Mouse (Mus musculus) lung, adult 2 months (tissue): ENCODE measurements around the gene Gm42742. TPM values are rescaled to one million over a fixed set of nuclear protein-coding genes. Genes with fewer than 3 reads are reported as not detected.

Source experiments
- DNase-seq: peaks from one replicate; pipeline ENCODE4 v3.0.0; 2022
- H3K4me1 ChIP-seq: fragments of 200-500 bp; 2 replicates; pipeline ENCODE4 v1.6.1; 2011; ENCODE audit warnings: low read length; ENCODE audit not compliant: control insufficient read depth, insufficient read depth
- H3K4me3 ChIP-seq: fragments of 200-500 bp; replicated peaks from 2 replicates; pipeline ENCODE3; 2011; ENCODE audit warnings: low read depth, mild to moderate bottlenecking, control low read depth, low read length; ENCODE audit errors: extremely low read depth
- CTCF ChIP-seq: fragments of 200-500 bp; IDR thresholded peaks from 2 replicates; pipeline ENCODE4 v1.5.1; 2011; ENCODE audit warnings: mild to moderate bottlenecking, low read length, control low read depth; ENCODE audit not compliant: insufficient read depth
- POLR2A ChIP-seq: fragments of 200-500 bp; IDR thresholded peaks from 2 replicates; pipeline ENCODE4 v1.6.1; 2011; ENCODE audit warnings: low read depth, mild to moderate bottlenecking, control low read depth, low read length, borderline replicate concordance; ENCODE audit errors: extremely low read depth
- WGBS: fragments of 180-500 bp; shearing (Covaris S2); methylation state at CpG from one replicate; pipeline ENCODE4 v1.1.7; 2018; 5-methylcytosine and 5-hydroxymethylcytosine counted together
- polyA plus RNA-seq: library from polyadenylated mRNA; depleted of rRNA; stranded (reverse); fragments of >200 nt; gene quantifications from 2 replicates; pipeline ENCODE4 v1.2.3, GENCODE M21; 2012

Gm42742 gene
- polyA plus RNA-seq, 1 experiment, result 26.5 TPM

- WGBS, result under 1% methylated on average over 60 of the region's 63 CpGs
- Histone ChIP-seq H3K4me1 (peaks cover 11% of the 10 kb centered on the region; the same call in 1 of the 2 replicates), H3K4me3 (peak within 1 kb of the TSS; percentile 73)
- no peak for TF ChIP-seq CTCF
- TF ChIP-seq POLR2A, result peak; percentile 88; the same call in 1 of the 2 replicates
- peak; percentile 99 for DNase-seq
Observed at GRCm38 (mm10) chr7:127026984-127027726, 6.3 kb upstream of the Gm42742 start, which contains the start of gene Maz. Gene Maz (minus strand): TSS chr7:127027037.

DNA sequence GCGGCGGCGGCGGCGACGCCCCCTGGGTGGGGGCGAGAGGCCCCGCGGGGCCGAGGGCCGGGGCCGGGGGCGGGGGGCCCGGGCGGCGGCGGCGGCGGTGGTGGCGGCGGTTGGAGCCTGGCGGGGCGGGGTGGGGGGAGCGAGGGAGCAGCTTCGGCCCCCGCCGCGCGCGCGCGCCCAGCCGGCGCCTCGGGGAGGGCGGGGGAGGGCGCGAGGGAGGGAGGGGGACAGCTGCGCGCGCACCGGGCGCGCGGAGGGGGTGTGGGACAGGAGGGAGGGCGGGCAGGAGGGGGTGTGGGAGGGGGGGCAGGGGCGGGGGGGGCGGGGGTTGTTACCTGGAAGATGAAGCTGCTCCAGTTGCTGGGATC, 5.7 kb upstream of the Gm42742 start:
- Histone ChIP-seq H3K4me1 (peaks cover 11% of the 10 kb centered on the region; the same call in 1 of the 2 replicates), H3K4me3 (peak overlapping the region; percentile 73)
- TF ChIP-seq POLR2A (0 out of 2 replicates have a peak, but pooled peaks have one; percentile 9), CTCF (no peak)
- DNase-seq, result no peak
- 1% methylated on average over 16 of the region's 48 CpGs for WGBS

- WGBS, result under 1% methylated on average over 24 of the region's 48 CpGs
- Histone ChIP-seq H3K4me3 (peak overlapping the region; percentile 73), H3K4me1 (peaks cover 10% of the 10 kb centered on the region; the same call in 1 of the 2 replicates)
- peak; percentile 63 for DNase-seq
- TF ChIP-seq CTCF (no peak), POLR2A (peak; percentile 17; the same call in 1 of the 2 replicates)
Observed at GRCm38 (mm10) chr7:127026161-127026600, 5.3 kb upstream of the Gm42742 start.

DNA sequence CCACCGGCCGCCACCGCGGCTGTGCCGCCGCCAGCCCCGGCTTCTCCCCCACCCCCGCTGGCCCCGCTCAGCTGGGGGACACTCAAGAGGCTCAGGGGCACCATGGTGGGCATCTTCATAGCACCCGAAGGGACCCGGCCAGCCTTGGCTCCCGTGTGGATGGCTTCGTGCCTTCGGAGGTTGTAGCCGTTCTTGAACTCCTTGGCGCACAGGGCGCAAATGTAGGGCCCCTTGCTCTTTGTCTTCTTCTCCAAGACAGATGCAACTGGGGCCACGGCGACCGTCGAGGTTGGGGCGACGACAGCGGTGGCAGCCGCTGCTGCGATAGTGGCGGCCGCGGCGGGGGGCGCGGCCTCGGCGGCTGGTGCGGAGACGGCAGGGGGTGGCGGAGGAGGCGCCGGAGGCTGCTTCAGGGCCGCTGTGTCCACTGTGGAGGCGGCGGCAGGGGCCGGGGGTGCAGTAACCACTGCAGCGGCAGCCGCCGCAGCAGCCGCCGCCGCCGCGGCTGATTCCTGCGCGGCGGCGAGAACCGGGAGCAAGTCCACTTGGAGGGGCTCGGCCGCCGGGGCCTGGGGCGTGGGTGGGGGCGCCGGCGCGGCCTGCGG, 4.8 kb upstream of the Gm42742 start:
- H3K4me1 ChIP-seq, result peaks cover 10% of the 10 kb centered on the region; the same call in 1 of the 2 replicates
- WGBS, result under 1% methylated on average over 53 of the region's 65 CpGs
- peak; percentile 52 for DNase-seq
- H3K4me3 ChIP-seq, result peak overlapping the region; percentile 73
- TF ChIP-seq POLR2A (no peak), CTCF (no peak)

- Histone ChIP-seq H3K4me1 (peaks cover 10% of the 10 kb centered on the region; the same call in 1 of the 2 replicates), H3K4me3 (peak overlapping the region; percentile 73)
- WGBS, result 3% methylated on average over 30 of the region's 30 CpGs
- peak; percentile 42; the same call in 1 of the 2 replicates for TF ChIP-seq POLR2A
- peak; percentile 79 for TF ChIP-seq CTCF
- DNase-seq, result peak; percentile 80
Observed at GRCm38 (mm10) chr7:127024755-127025555, 4.1 kb upstream of the Gm42742 start.

DNA sequence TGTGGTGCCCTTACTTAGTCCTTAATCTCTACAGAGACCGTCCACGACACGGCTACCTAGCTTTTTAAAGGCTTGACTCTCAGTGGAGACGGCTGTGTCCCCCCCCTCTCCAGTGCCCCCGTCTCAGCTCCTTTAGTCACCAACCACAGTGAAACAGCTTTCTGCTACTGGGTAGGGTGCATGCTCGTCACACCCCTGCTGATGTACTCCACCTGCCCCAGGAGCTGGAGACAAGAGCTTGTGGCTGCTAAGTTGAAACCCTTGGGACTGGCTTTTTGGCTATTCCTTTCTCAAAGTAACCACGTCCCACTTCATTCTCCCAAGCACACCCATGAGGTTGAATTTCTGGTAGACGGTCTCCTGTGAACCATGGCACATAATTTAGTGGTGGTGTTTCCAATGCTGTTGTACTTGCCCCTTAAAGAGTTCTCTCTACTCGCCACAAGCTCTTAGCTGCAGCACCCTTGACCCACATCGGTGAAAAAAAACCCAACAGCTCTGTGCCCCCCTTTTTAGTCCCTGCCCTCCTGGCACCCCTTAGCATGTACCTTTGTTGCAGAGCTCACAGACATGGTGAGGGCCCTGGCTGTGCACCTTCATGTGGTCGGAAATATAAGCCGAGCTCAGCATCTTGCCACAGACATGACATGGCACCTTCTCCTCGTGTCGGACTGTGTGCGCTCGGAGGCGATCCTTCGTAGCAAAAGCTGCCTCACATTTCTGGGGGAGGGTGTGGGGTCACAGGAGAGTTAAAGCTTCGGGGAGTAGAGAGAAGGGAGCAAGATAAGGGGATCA, 3.2 kb upstream of the Gm42742 start:
- WGBS, result 33% methylated on average over 19 of the region's 19 CpGs
- no peak for DNase-seq
- no peak for TF ChIP-seq POLR2A
- no peak for TF ChIP-seq CTCF
- no peak overlapping the region for H3K4me3 ChIP-seq
- H3K4me1 ChIP-seq, result peaks cover 10% of the 10 kb centered on the region; the same call in 1 of the 2 replicates

- WGBS, result 73% methylated on average over 13 of the region's 13 CpGs
- DNase-seq, result no peak
- no peak overlapping the region for H3K4me3 ChIP-seq
- TF ChIP-seq POLR2A (no peak), CTCF (no peak)
- peaks cover 10% of the 10 kb centered on the region; the same call in 1 of the 2 replicates for H3K4me1 ChIP-seq
Observed at GRCm38 (mm10) chr7:127023272-127023691, 2.4 kb upstream of the Gm42742 start.

DNA sequence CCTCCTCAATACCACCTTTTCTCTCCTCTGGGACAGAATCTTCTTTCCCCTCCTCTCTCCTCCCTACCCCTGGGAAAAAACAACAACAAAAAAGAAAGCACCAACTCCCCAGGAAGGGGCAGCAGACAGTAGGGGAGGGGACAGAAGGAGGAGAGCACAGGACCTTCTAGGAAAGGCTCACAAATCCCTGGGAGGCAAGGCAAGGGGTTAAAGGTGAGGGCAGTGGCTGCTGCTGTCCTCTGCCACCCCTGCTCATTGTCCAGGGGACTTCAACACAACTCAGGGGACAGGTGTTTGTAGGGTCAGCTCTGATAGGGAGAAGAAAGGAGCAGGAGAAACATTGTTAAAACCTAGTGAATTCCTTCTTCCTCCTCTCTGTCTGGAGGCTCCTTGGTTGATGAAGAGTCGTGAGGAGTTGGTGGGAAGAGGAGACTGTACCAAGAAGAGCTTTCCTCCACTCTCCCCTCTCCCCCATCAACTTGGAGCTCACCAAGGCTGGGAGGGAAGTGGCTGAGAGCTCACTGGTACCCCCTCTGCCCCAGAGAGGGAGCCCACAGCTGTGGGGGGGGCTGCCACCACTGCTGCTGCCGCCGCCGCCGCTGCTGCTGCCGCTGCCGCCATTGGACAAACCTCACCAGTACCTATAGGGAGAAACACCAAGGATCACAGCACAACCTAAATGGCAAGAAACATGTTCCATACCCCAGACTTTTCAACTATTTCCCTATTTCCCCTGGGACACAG, 1.8 kb upstream of the Gm42742 start:
- Histone ChIP-seq H3K4me1 (peaks cover 7% of the 10 kb centered on the region; the same call in 1 of the 2 replicates), H3K4me3 (no peak overlapping the region)
- no peak for DNase-seq
- TF ChIP-seq POLR2A (no peak), CTCF (no peak)
- WGBS, result 74% methylated on average over 7 of the region's 7 CpGs
